Mouse (Mus musculus) ES-Bruce4 (cell line): ENCODE data around the gene Itgav.

Experiments used
- CTCF ChIP-seq: IDR thresholded peaks from one replicate; pipeline ENCODE4 v1.8.1; 2011; ENCODE audit warnings: low read depth, low read length
- EP300 ChIP-seq: IDR thresholded peaks from 2 replicates; pipeline ENCODE4 v1.6.1; 2011; ENCODE audit warnings: low read depth, low read length; ENCODE audit not compliant: insufficient read depth

- no peak for TF ChIP-seq CTCF
- no peak for TF ChIP-seq EP300
Measured at GRCm38 (mm10) chr2:83758606-83759215, 34.5 kb downstream of the Itgav start.
